Mouse (Mus musculus): ENCODE measurements around the gene Csnk1e. TPM values are rescaled to one million over a fixed set of nuclear protein-coding genes. Genes with fewer than 3 reads are reported as not detected.

Csnk1e gene
- polyA plus RNA-seq, 1 experiment from 2014 or later = 128 TPM

- ChIA-PET POLR2A (interaction anchor here (1.0 to 1.4 kb wide), 2 partner anchors 29 to 49 kb away, joined by 3 read pairs; no protein-coding TSS in a partner anchor), CTCF (interaction anchor here (1.3 to 1.6 kb wide), 2 partner anchors 64 to 79 kb away, joined by 3 to 4 read pairs; no protein-coding TSS in a partner anchor)
- no peaks in the 10 kb centered on the region for H3K27me3 ChIP-seq
- DNase-seq (ENCODE audit: low read depth, low spot score) (no peak), ATAC-seq (no peak)
- in situ Hi-C loops (cut with MboI; ENCODE audit: low pct_unique_long_range_greater_than_20kb) = loop anchor here (10.0 kb wide), 1 partner anchor 152 kb away; no protein-coding TSS in a partner anchor
- TF ChIP-seq CTCF (IDR thresholded peaks at IDR 0.05) = no peak
These were observed 68.3 kb downstream of the Csnk1e start for GRCm38 (mm10) chr15:79387081-79387480.

- TF ChIP-seq CTCF (IDR thresholded peaks at IDR 0.05) = no peak
- ATAC-seq (no peak), DNase-seq (ENCODE audit: low read depth, low spot score) (no peak)
- CTCF ChIA-PET = interaction anchor here (0.9 to 4.1 kb wide), 4 partner anchors 10 to 139 kb away, joined by 3 to 13 read pairs (median 4); no protein-coding TSS in a partner anchor
- in situ Hi-C loops (cut with MboI; ENCODE audit: low pct_unique_long_range_greater_than_20kb) = loop anchor here (10.0 kb wide), 1 partner anchor 147 kb away; no protein-coding TSS in a partner anchor
- POLR2A ChIA-PET = interaction anchor here (0.6 kb wide), 1 partner anchor 241 kb away, joined by 3 read pairs; the partner anchor contains the start of genes 1700088E04Rik and Polr2f
- no peaks in the 10 kb centered on the region for H3K27me3 ChIP-seq
These were observed 73.7 kb downstream of the Csnk1e start for GRCm38 (mm10) chr15:79381644-79382043.

DNA sequence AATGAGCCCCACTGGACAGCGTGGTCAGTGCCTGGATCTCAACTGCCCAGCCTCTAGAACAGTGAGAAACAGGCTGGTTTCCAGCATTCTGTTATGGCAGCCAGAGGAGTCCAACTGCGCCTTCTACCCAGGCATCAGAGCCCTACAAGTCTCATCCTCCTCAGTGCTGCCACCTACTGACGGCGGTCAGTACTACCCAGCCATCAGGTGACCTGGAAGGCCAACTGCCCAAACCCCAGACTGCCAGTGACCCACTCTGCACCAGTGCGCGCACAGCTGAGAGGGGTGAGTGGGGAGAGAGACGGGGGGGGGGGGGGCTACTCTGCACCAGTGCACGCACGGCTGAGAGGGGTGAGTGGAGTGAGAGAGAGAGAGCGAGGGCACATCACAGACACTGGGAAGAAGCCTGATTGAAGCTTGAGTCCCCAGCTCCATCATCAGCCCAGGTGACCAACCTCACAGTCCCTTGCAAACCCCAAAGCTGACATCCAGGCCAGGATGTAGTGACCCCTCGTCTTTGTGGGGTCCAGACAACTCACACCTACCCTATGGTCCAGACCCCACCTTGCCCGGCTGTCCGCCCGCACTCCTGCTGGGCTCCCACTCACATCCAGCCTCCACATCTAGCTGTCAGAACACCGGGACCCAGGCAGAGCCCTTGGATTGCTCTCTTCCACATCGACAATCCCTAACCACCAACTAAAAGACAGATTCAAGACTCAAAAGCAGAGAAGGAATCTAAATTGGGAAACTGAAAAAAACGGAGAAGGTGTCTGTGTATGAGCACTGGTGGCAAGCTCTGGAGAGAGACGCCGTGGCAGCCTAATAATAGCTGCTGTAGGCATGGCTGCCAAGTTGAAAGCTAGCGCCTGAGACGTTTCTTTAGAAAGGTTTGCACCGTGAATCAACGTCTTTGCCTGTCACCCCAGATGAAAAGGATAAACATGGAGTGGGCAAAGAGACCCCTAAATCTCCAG lies 74.6 kb downstream of the Csnk1e start:
- peak; percentile 32 for ATAC-seq
- no peak for DNase-seq (ENCODE audit: low read depth, low spot score)
- no peaks in the 10 kb centered on the region for H3K27me3 ChIP-seq
- no peak for TF ChIP-seq CTCF (IDR thresholded peaks at IDR 0.05)
- in situ Hi-C loops (cut with MboI; ENCODE audit: low pct_unique_long_range_greater_than_20kb) = loop anchor here (10.0 kb wide), 1 partner anchor 146 kb away; no protein-coding TSS in a partner anchor
- CTCF ChIA-PET = interaction anchor here (0.9 to 4.1 kb wide), 6 partner anchors 11 to 138 kb away, joined by 3 to 13 read pairs (median 4); no protein-coding TSS in a partner anchor
- POLR2A ChIA-PET = interaction anchor here (0.6 to 1.4 kb wide), 4 partner anchors 9 to 240 kb away, joined by 3 to 4 read pairs (median 4); partner anchors contain the start of genes 1700088E04Rik and Polr2f

DNA sequence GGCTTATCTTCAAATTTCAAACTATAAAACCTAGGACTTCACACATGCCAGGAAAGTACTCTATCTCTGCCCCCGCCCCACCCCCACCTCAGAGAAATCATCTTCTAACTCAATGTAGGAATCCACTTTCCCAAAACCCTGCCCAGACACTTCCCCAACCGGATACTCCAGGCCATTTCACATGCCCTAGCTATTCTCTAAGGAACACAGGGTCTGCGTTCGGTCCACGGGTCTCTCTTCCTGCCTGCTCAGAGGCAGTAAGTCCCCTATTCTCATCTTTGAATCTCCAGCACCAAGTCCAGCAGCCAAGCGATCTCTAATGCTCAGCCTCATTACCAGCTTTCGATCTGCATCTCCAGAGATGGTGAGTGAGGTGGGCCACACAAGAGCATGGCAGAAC lies 75.7 kb downstream of the Csnk1e start:
- CTCF ChIA-PET = interaction anchor here (1.0 to 4.1 kb wide), 4 partner anchors 10 to 137 kb away, joined by 3 to 13 read pairs (median 4); no protein-coding TSS in a partner anchor
- in situ Hi-C loops (cut with MboI; ENCODE audit: low pct_unique_long_range_greater_than_20kb) = loop anchor here (10.0 kb wide), 1 partner anchor 145 kb away; no protein-coding TSS in a partner anchor
- DNase-seq (ENCODE audit: low read depth, low spot score) (no peak), ATAC-seq (no peak)
- no peaks in the 10 kb centered on the region for H3K27me3 ChIP-seq
- no peak for TF ChIP-seq CTCF (IDR thresholded peaks at IDR 0.05)
- POLR2A ChIA-PET = interaction anchor here (0.9 to 1.4 kb wide), 3 partner anchors 10 to 22 kb away, joined by 4 read pairs; no protein-coding TSS in a partner anchor

GRCm38 (mm10) chr15:79378608-79379007 lies 76.8 kb downstream of the Csnk1e start:
- in situ Hi-C loops (cut with MboI; ENCODE audit: low pct_unique_long_range_greater_than_20kb) = no loop called here
- no peak for TF ChIP-seq CTCF (IDR thresholded peaks at IDR 0.05)
- ChIA-PET POLR2A (no interaction called here), CTCF (interaction anchor here (4.1 kb wide), 1 partner anchor 136 kb away, joined by 13 read pairs; no protein-coding TSS in a partner anchor)
- ATAC-seq (no peak), DNase-seq (ENCODE audit: low read depth, low spot score) (no peak)
- H3K27me3 ChIP-seq = no peaks in the 10 kb centered on the region

DNA sequence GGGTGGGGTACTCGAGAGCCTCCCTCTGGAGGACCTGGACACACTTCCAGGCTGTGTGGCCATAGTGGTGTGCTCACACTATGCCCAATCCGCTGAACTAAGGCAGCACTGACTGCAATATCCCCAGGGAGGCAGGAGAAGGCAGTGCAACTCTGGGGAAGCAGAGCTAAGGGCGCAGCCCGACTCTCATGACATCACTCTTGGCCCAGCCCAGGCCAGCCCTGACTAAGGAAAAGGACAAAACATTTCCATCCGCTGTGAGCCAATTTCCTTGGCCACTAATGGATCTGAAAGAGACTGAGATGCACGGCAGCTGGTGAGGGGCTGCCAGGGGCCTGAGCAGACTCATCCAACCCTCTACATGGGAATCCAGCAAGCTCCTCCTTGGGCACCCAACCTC lies 77.7 kb downstream of the Csnk1e start:
- CTCF ChIA-PET = interaction anchor here (4.1 kb wide), 1 partner anchor 135 kb away, joined by 13 read pairs; no protein-coding TSS in a partner anchor
- ATAC-seq = no peak

DNA sequence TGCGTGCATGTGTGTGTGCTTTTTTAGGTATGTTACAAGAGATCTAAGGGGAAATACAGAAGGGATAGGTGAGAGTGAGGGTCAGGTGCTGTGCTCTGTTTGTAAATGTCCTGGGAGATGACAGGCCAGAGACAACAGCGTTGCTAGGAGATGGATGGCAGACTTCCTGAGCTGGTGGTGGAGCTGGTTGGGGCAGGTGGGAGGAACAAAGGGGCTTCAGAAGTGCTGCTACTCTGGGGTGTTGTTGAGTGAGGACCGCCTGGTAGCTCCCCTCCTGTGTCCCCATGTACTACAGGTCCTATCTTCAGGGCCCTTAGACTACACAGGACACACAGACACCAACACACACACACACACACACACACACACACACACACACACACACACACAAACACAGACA lies 80.6 kb downstream of the Csnk1e start:
- H3K27me3 ChIP-seq = no peaks in the 10 kb centered on the region
- CTCF ChIA-PET = no interaction called here
- no peak for TF ChIP-seq CTCF (IDR thresholded peaks at IDR 0.05)
- POLR2A ChIA-PET = interaction anchor here (0.7 kb wide), 1 partner anchor 17 kb away, joined by 4 read pairs; no protein-coding TSS in a partner anchor
- DNase-seq (ENCODE audit: low read depth, low spot score) = no peak
- no peak for ATAC-seq
- in situ Hi-C loops (cut with MboI; ENCODE audit: low pct_unique_long_range_greater_than_20kb) = no loop called here

More for the DNA sequence above, 77.7 kb downstream of the Csnk1e start:
- TF ChIP-seq CTCF (IDR thresholded peaks at IDR 0.05) = no peak
- in situ Hi-C loops (cut with MboI; ENCODE audit: low pct_unique_long_range_greater_than_20kb) = no loop called here
- no peak for DNase-seq (ENCODE audit: low read depth, low spot score)
- POLR2A ChIA-PET = no interaction called here
- H3K27me3 ChIP-seq = no peaks in the 10 kb centered on the region

GRCm38 (mm10) chr15:79370281-79370843 lies 85.0 kb downstream of the Csnk1e start:
- TF ChIP-seq CTCF (IDR thresholded peaks at IDR 0.05) = no peak
- no peaks in the 10 kb centered on the region for H3K27me3 ChIP-seq
- ChIA-PET CTCF (interaction anchor here (0.9 to 1.5 kb wide), 2 partner anchors 9 to 128 kb away, joined by 4 to 5 read pairs; no protein-coding TSS in a partner anchor), POLR2A (interaction anchor here (2.1 kb wide), 1 partner anchor 12 kb away, joined by 7 read pairs; no protein-coding TSS in a partner anchor)
- DNase-seq (ENCODE audit: low read depth, low spot score) = no peak
- no peak for ATAC-seq
- in situ Hi-C loops (cut with MboI; ENCODE audit: low pct_unique_long_range_greater_than_20kb) = no loop called here

GRCm38 (mm10) chr15:79369452-79370280 lies 85.7 kb downstream of the Csnk1e start:
- in situ Hi-C loops (cut with MboI; ENCODE audit: low pct_unique_long_range_greater_than_20kb) = no loop called here
- ATAC-seq (no peak), DNase-seq (ENCODE audit: low read depth, low spot score) (no peak)
- no peaks in the 10 kb centered on the region for H3K27me3 ChIP-seq
- CTCF ChIA-PET = interaction anchor here (0.9 to 1.5 kb wide), 2 partner anchors 10 to 127 kb away, joined by 4 to 5 read pairs; no protein-coding TSS in a partner anchor
- no peak for TF ChIP-seq CTCF (IDR thresholded peaks at IDR 0.05)
- POLR2A ChIA-PET = interaction anchor here (0.8 to 2.1 kb wide), 2 partner anchors 12 to 22 kb away, joined by 3 to 7 read pairs; no protein-coding TSS in a partner anchor

All from Patski (cell line).